Mouse (Mus musculus) intestine, embryonic 15.5 days (tissue): ENCODE results near the gene Rabepk. TPM values are rescaled to one million over a fixed set of nuclear protein-coding genes. Genes with fewer than 3 reads are reported as not detected.
A peak's percentile ranks its signal among the peaks of the same experiment; 100 is the strongest.
"Not testable (repeated sequence)": the region's sequence is repeated elsewhere in the genome, so short reads cannot be mapped to it uniquely, and the experiment has no call there.

Source experiments
- ATAC-seq: fragments of 200-750 bp; cut with Nextera tagmentation; 2 replicates; pipeline ENCODE4 v1.8.0; 2017; ENCODE audit warnings: moderate TSS enrichment, moderate library complexity
- H3K27ac ChIP-seq: fragments of 300-500 bp; sonication (generic); 2 replicates; pipeline ENCODE4 v1.5.1; 2015; ENCODE audit warnings: mild to moderate bottlenecking, inconsistent platforms
- H3K27me3 ChIP-seq: fragments of 300-500 bp; sonication (generic); replicated peaks from 2 replicates; pipeline ENCODE4 v1.6.1; 2015; ENCODE audit warnings: inconsistent platforms
- H3K36me3 ChIP-seq: fragments of 300-500 bp; sonication (generic); 2 replicates; pipeline ENCODE4 v1.6.1; 2015; ENCODE audit warnings: inconsistent platforms
- H3K4me1 ChIP-seq: fragments of 300-500 bp; sonication (generic); replicated peaks from 2 replicates; pipeline ENCODE4 v1.6.1; 2015; ENCODE audit warnings: inconsistent platforms
- H3K4me2 ChIP-seq: fragments of 300-500 bp; sonication (generic); replicated peaks from 2 replicates; pipeline ENCODE4 v1.6.1; 2015; ENCODE audit warnings: mild to moderate bottlenecking, inconsistent platforms
- H3K4me3 ChIP-seq: fragments of 300-500 bp; sonication (generic); replicated peaks from 2 replicates; pipeline ENCODE4 v1.5.1; 2015; ENCODE audit warnings: inconsistent platforms
- H3K9ac ChIP-seq: fragments of 300-500 bp; sonication (generic); 2 replicates; pipeline ENCODE4 v1.6.1; 2015; ENCODE audit warnings: inconsistent platforms
- H3K9me3 ChIP-seq: fragments of 300-500 bp; sonication (generic); 2 replicates; pipeline ENCODE4 v1.6.1; 2016; ENCODE audit warnings: inconsistent platforms
- WGBS: fragments of 180-500 bp; shearing (Covaris S2); methylation state at CpG from one replicate; pipeline ENCODE4 v1.1.7; 2015; 5-methylcytosine and 5-hydroxymethylcytosine counted together
- polyA plus RNA-seq: library from polyadenylated mRNA; unstranded; fragments of >200 nt; fragmentation: Nextera tagmentation; extraction: Ambion mirVana; gene quantifications from 2 replicates; pipeline ENCODE4 v1.2.1, GENCODE M21; 2015

Gene Rabepk
- polyA plus RNA-seq, 1 experiment from 2014 or later: 45.7 TPM

DNA sequence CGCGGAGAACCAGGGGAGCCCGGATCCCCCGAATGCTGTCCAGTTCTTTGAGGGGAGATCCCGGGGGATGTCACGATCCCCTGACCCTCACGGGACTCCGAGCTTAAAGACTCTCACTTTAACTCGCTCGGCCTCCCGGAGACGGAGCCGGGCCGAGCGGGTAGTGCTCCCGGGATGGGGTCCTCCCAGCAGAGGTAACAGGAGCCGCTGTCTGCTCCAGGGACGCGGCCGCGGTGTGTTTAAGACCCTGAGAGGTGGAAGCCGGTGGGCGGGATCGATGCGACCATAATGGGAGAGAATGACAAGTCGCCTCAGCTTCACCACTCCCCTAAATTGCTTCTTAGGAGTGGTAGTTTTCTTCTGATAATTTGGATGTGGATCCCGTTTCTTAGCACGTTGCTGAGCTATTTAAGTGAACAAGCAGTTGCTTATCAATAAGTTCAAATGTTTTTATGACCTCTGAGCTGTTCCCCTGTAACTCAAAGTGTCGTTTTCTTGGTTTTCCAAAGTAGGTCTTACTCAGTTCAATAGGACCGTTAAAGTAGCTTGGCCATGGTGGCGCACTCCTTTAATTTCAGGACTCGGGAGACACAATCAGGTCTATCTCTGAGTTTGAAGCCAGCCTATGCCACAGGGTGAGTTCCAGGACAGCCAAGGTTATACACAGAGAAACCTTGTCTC lies 3.0 kb upstream of the Rabepk start:
- H3K4me2 ChIP-seq: peak overlapping the region; percentile 54
- H3K4me3 ChIP-seq: peak overlapping the region; percentile 67
- under 1% methylated on average over 29 of the region's 32 CpGs for WGBS
- not testable (repeated sequence) for H3K36me3 ChIP-seq, H3K27me3 ChIP-seq, H3K9me3 ChIP-seq
- peak overlapping the region; percentile 82 for H3K27ac ChIP-seq
- peaks cover 13% of the 10 kb centered on the region for H3K4me1 ChIP-seq
- peak; percentile 63 for ATAC-seq
- H3K9ac ChIP-seq: peak overlapping the region; percentile 69

DNA sequence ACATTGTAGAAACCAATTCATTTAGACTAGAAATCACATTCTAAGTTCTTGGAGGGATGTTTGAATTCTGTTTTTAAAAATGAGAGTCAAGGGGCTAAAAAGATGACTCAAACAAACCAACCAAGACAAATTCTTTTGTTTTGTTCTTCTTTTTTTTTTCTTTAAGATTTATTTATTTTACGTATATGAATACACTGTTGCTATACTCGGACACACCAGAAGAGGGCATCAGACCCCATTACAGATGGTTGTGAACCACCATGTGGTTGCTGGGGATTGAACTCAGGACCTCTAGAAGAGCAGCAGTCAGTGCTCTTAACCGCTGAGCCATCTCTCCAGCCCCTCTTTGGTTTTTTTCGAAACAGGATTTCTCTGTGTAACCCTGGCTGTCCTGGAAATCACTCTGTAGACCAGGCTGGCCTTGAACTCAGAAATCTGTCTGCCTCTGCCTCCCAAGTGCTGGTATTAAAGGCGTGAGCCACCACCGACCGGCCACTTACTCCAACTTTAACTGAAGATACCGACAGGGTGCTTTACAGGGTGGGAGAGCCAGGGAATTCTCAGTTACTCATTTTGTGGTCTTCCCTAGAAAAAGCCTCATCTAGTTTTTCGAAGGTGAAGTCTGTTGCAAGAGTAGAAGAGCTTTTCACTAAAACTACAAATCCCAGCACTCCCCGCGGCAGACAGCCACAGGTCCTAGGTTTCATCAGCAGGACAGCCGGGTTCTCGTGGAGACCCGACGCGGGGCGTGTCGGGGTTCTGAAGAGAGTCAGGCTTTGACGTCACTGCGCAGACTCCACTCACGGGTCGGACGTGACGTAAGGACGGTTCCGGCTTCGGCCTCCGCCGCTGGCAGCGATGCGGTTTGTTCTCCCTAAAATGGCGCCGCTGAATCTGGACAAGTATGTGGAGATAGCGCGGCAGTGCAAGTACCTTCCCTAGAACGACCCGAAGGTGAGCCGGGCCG lies 2.1 kb upstream of the Rabepk start:
- H3K9ac ChIP-seq: peak overlapping the region; percentile 69
- peak overlapping the region; percentile 82 for H3K27ac ChIP-seq
- 6% methylated on average over 39 of the region's 39 CpGs for WGBS
- H3K4me1 ChIP-seq: peaks cover 13% of the 10 kb centered on the region
- no peaks in the 10 kb centered on the region for H3K36me3 ChIP-seq
- peak overlapping the region; percentile 67 for H3K4me3 ChIP-seq
- no peaks in the 10 kb centered on the region for H3K27me3 ChIP-seq
- no peaks in the 10 kb centered on the region for H3K9me3 ChIP-seq
- ATAC-seq: peak; percentile 96
- peak overlapping the region; percentile 39 for H3K4me2 ChIP-seq

DNA sequence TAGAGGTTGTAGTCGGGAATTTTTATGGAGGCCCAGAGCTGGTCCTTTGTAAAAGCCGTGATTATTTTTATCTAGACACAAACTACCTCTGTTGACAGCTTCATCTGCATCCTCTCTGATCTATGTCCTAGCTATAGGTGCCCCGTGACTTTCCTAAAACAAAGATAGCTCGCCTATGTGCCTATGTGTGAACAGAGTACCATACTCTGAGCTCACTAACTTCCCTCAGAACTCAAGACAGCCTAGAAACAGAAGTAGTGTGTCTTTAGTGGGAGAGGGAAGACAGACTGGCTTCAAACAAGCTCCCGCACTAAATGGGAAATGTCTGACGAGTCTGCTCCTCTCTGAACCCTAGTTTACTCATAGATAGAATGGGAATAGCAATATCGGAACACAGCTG lies 659 bp upstream of the Rabepk start:
- Histone ChIP-seq H3K4me3 (no peak overlapping the region), H3K36me3 (no peaks in the 10 kb centered on the region), H3K4me2 (peak overlapping the region; percentile 76), H3K27me3 (no peaks in the 10 kb centered on the region), H3K27ac (no peak overlapping the region; the same call in 1 of the 2 replicates), H3K9me3 (no peaks in the 10 kb centered on the region), H3K4me1 (peaks cover 12% of the 10 kb centered on the region), H3K9ac (peak overlapping the region; percentile 76; the same call in 1 of the 2 replicates)
- no peak for ATAC-seq
- 76% methylated on average over 7 of the region's 7 CpGs for WGBS

DNA sequence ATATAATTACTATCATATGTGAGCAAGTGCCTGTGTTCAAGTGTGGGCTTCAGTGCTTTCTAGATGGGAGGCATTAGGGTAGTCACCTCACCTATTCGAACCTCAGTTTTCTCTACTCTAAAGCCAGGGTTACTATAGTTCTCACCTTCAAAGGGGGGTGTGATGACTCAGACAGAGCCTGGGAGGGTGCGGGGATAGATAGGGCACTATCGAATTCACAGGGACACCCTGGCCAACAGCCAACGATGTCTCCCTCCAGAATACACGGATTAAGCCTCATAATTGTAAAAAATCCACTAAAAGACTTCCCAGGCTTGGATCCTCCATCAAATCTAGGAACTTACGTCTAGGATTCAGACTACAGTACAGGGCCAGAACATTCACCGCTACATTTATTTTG lies 4.3 kb downstream of the Rabepk start:
- Histone ChIP-seq H3K9me3 (no peaks in the 10 kb centered on the region), H3K4me2 (no peak overlapping the region), H3K27ac (no peak overlapping the region), H3K4me1 (0 out of 2 replicates have a peak, but pooled peaks cover 5% of the 10 kb centered on the region), H3K4me3 (no peak overlapping the region), H3K9ac (no peak overlapping the region), H3K27me3 (no peaks in the 10 kb centered on the region), H3K36me3 (0 out of 2 replicates have a peak, but pooled peaks cover 2% of the 10 kb centered on the region)
- whole genome bisulfite sequencing: 92% methylated on average over 7 of the region's 7 CpGs
- ATAC-seq: no peak

DNA sequence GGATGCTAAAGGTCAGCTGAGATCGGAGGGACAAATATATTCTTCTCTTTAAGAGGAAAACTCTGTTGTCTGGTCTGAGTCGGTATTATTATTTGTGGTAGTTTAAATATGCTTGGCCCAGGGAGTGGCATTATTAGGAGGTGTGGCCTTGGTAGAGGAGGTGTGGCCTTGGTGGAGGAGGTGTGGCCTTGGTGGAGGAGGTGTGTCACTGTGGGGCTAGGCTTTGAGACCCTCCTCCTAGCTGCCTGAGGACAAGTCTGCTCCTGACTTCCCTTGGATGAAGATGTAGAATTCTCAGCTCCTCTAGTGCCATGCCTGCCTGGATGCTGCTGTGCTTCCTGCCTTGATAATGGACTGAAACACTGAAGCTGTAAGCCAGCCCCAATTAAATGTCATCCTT lies 5.2 kb downstream of the Rabepk start:
- H3K36me3 ChIP-seq: 0 out of 2 replicates have a peak, but pooled peaks cover 2% of the 10 kb centered on the region
- ATAC-seq: no peak
- H3K4me2 ChIP-seq: no peak overlapping the region
- no peak overlapping the region for H3K27ac ChIP-seq
- no peak overlapping the region for H3K9ac ChIP-seq
- H3K4me1 ChIP-seq: 0 out of 2 replicates have a peak, but pooled peaks cover 3% of the 10 kb centered on the region
- H3K4me3 ChIP-seq: no peak overlapping the region
- 86% methylated on average over 2 of the region's 2 CpGs for WGBS
- no peaks in the 10 kb centered on the region for H3K27me3 ChIP-seq
- H3K9me3 ChIP-seq: no peaks in the 10 kb centered on the region

DNA sequence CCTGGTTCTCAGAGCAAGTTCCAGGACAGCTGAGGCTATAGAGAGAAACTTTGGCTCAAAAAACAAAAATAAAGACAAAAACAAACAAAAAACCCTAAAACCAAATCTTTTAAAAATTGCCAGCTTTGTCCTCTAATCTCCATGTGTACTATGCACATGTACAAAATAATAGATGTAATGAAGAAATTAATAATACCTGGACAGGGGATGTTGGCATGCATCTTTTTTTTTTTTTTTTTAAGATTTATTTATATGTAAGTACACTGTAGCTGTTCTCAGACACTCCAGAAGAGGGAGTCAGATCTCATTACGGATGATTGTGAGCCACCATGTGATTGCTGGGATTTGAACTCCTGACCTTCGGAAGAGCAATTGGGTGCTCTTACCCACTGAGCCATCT lies 7.2 kb downstream of the Rabepk start:
- H3K9ac ChIP-seq, H3K4me2 ChIP-seq, H3K27ac ChIP-seq, H3K36me3 ChIP-seq, H3K27me3 ChIP-seq, ATAC-seq, H3K4me1 ChIP-seq, H3K4me3 ChIP-seq, H3K9me3 ChIP-seq: not testable (repeated sequence)
- 88% methylated on average over 2 of the region's 2 CpGs for WGBS

DNA sequence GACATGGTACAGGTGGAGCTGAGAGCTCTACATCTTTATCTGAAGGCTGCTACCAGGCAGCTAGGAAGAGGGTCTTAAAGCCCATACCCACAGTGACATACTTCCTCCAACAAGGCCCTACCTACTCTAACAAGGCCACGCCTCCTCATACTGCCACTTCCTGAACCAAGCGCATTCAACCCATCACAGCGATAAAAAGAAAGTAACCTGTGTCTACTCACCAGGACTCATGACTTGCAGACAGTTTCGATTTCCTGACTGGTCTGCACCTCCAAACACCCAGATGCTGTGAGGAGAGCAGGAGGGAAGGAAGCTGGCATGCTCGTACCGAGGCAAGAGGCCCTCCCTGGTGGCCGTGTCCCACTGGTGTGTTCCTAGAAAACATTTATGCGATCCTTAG lies 9.4 kb downstream of the Rabepk start:
- H3K27me3 ChIP-seq: no peaks in the 10 kb centered on the region
- H3K27ac ChIP-seq: no peak overlapping the region
- no peak overlapping the region for H3K4me2 ChIP-seq
- H3K4me1 ChIP-seq: no peaks in the 10 kb centered on the region
- H3K9ac ChIP-seq: no peak overlapping the region
- H3K4me3 ChIP-seq: no peak overlapping the region
- 0 out of 2 replicates have a peak, but pooled peaks cover 9% of the 10 kb centered on the region for H3K36me3 ChIP-seq
- WGBS: 93% methylated on average over 8 of the region's 8 CpGs
- H3K9me3 ChIP-seq: no peaks in the 10 kb centered on the region
- ATAC-seq: no peak

DNA sequence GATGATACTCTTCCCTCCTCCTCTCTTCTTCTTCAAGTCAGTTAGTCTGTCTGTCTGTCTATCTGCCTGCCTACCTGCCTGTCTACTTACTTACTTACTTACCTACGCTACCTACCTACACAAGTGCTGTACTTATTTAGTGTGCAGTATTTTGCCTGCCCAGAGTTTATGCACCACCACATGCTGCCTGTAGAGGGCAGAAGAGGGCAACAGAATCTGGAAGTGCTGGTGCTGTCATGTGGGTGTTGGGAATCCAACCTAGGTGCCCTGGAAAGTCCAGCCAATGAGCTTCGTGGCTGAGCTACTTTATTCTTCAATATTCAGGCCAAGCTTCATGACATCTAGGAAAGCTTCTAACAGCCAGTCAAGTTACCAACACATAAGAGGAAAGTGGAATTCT lies 15.6 kb downstream of the Rabepk start:
- Histone ChIP-seq H3K4me1 (no peaks in the 10 kb centered on the region), H3K27me3 (no peaks in the 10 kb centered on the region), H3K36me3 (peaks cover 33% of the 10 kb centered on the region), H3K9ac (no peak overlapping the region), H3K9me3 (no peaks in the 10 kb centered on the region), H3K27ac (no peak overlapping the region), H3K4me2 (no peak overlapping the region), H3K4me3 (no peak overlapping the region)
- ATAC-seq: no peak
- WGBS: 83% methylated on average over 2 of the region's 2 CpGs

DNA sequence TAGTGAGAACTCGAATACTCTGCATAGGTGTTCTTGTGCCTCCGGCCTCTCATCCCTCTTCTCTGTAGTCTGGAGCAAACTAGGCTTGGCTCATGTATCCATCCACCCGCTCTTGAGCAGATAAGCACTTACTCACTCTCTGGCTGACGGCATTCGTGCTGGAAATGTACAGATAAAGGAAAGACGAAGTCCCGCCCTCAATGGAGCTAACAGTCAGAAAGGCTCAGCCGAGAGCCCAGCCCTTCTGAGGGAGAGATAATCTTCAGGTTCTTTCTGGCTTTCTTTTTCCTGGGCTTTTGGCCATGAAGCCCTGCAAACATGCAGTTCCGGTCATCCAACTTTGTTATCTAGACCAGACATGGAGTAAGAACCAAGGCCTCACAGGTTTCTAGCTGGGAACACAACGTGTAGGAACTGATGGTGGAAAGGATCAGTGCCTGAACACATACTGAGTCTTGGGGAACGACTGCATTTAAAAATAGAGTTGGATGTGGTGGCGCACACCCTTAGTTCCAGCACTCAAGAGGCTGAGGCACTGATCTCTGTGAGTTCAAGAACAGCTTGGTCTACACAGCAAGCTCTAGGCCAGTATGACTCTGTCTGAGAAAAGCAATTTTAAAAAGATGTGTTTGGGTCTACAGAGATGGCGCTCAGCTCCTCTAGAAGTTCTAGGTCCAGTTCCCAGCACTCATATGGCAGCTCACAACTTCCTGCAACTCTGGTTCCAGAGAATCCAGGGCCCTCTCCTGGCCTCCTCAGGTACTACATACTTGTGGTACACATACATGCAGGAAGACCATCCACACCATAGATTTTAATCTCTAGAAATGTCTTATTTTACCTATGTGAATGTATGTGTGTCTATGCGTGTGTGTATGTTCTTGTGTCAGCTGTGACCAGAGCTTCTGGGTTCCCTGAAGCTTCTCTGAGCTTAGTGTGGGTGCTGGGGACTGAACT lies 16.4 kb downstream of the Rabepk start:
- Histone ChIP-seq H3K9ac (no peak overlapping the region), H3K4me3 (no peak overlapping the region), H3K36me3 (peaks cover 36% of the 10 kb centered on the region), H3K9me3 (no peaks in the 10 kb centered on the region), H3K4me2 (no peak overlapping the region), H3K4me1 (no peaks in the 10 kb centered on the region), H3K27me3 (no peaks in the 10 kb centered on the region), H3K27ac (no peak overlapping the region)
- WGBS: 83% methylated on average over 14 of the region's 14 CpGs
- ATAC-seq: peak; percentile 80

DNA sequence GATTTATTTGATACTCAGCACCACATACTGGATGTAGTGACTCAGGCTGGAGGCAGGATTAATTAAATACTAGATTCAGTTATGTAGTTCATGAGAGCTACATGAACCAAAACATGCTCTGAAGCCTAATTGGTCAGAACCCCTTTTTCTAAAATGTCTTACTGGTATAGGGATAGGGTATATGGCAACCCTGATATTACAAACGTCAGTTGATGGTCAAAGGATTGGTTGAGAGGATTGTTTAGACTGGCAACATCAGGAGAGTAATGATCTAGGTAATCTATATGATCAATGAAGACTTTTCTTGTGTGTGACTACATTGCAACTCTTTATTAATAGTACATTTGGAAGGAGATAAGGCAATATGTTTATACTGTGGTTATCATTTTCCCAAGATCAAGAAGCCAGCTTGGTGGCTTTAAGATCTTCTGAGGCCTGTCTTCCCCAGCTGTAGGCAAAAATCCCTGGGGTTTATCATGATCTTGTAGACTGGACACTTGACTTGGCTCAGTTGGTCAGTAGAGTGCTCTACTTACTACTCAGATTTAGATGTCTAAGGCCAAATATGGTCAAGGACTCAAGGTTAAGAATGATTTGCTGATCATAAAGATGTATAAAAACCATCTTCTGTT lies 22.4 kb downstream of the Rabepk start:
- H3K9me3 ChIP-seq: no peaks in the 10 kb centered on the region
- no peak for ATAC-seq
- no peak overlapping the region for H3K4me3 ChIP-seq
- no peak overlapping the region for H3K4me2 ChIP-seq
- H3K4me1 ChIP-seq: peaks cover 25% of the 10 kb centered on the region
- H3K27ac ChIP-seq: no peak overlapping the region
- no peaks in the 10 kb centered on the region for H3K27me3 ChIP-seq
- 67% methylated on average over 1 of the region's 1 CpGs for WGBS
- peaks cover 43% of the 10 kb centered on the region for H3K36me3 ChIP-seq
- no peak overlapping the region for H3K9ac ChIP-seq

DNA sequence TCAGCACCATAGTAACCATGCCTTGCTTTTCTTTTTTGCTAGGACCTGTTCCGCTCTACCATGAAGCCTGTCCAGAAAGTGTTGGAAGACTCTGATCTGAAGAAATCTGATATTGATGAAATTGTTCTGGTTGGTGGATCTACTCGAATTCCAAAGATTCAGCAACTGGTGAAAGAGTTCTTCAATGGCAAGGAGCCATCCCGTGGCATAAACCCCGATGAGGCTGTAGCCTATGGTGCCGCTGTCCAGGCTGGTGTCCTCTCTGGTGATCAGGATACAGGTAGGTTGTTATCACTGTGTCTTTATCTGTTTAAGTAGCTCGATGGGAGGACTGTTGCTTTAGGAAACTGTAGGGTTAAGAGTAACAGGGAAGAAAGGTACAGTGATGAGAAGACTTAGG lies 25.2 kb downstream of the Rabepk start:
- 86% methylated on average over 6 of the region's 6 CpGs for WGBS
- Histone ChIP-seq H3K4me3 (peak overlapping the region; percentile 88; the same call in 1 of the 2 replicates), H3K36me3 (peaks cover 34% of the 10 kb centered on the region), H3K9me3 (no peaks in the 10 kb centered on the region), H3K4me2 (peak overlapping the region; percentile 61), H3K9ac (0 out of 2 replicates have a peak overlapping the region, but pooled peaks have one; percentile 12), H3K4me1 (peaks cover 28% of the 10 kb centered on the region), H3K27ac (no peak overlapping the region), H3K27me3 (no peaks in the 10 kb centered on the region)
- ATAC-seq: no peak
